Mouse (Mus musculus) stomach, postnatal 0 days (tissue): ENCODE results near the gene Lgals8.

Experiments
- CTCF ChIP-seq: IDR thresholded peaks from 2 replicates; pipeline ENCODE4 v1.5.1; 2016; ENCODE audit warnings: antibody characterized with exemption, low read depth, mild to moderate bottlenecking, moderate library complexity
- EP300 ChIP-seq: optimal IDR thresholded peaks from 2 replicates; pipeline ENCODE3; 2016; ENCODE audit warnings: antibody characterized with exemption

GRCm38 (mm10) chr13:12433843-12434242, 30.9 kb downstream of the Lgals8 start:
- TF ChIP-seq CTCF: no peak
- no peak for TF ChIP-seq EP300
